Mouse (Mus musculus) testis, adult 2 months (tissue): ENCODE data around the gene Fblim1.
A peak's percentile ranks its signal among the peaks of the same experiment; 100 is the strongest.

Experiments used
- CTCF ChIP-seq: fragments of 200-500 bp; IDR thresholded peaks from 2 replicates; pipeline ENCODE4 v1.5.1; 2012; ENCODE audit warnings: low read depth, mild to moderate bottlenecking, inconsistent platforms, low read length, moderate library complexity; ENCODE audit not compliant: control insufficient read depth, insufficient read depth, insufficient replicate concordance
- POLR2A ChIP-seq: fragments of 200-500 bp; IDR thresholded peaks from 2 replicates; pipeline ENCODE4 v1.6.1; 2012; ENCODE audit warnings: low read depth, mild to moderate bottlenecking, inconsistent platforms, low read length, moderate library complexity; ENCODE audit not compliant: control insufficient read depth

- TF ChIP-seq CTCF: peak; percentile 95
- no peak for TF ChIP-seq POLR2A
These were observed 30.9 kb downstream of the Fblim1 start for GRCm38 (mm10) chr4:141574789-141575702.
